Mouse (Mus musculus) lung, embryonic 14.5 days (tissue): ENCODE results near the gene Esrp2. TPM values are rescaled to one million over a fixed set of nuclear protein-coding genes. Genes with fewer than 3 reads are reported as not detected.
A peak's percentile ranks its signal among the peaks of the same experiment; 100 is the strongest.

Experiments
- ATAC-seq: fragments of 200-750 bp; cut with Nextera tagmentation; 2 replicates; pipeline ENCODE4 v1.8.0; 2017; ENCODE audit warnings: mild to moderate bottlenecking, moderate TSS enrichment, moderate library complexity; ENCODE audit not compliant: insufficient read depth
- DNase-seq: peaks from one replicate; pipeline ENCODE4 v3.0.0-alpha.2; 2015
- H3K27ac ChIP-seq: fragments of 300-500 bp; sonication (generic); 2 replicates; pipeline ENCODE4 v1.5.1; 2014; ENCODE audit warnings: low read depth, mild to moderate bottlenecking, moderate library complexity
- H3K27me3 ChIP-seq: fragments of 300-500 bp; sonication (generic); 2 replicates; pipeline ENCODE4 v1.6.1; 2014; ENCODE audit warnings: low read length, control low read depth; ENCODE audit not compliant: insufficient read depth
- H3K36me3 ChIP-seq: fragments of 300-500 bp; sonication (generic); 2 replicates; pipeline ENCODE4 v1.6.1; 2014; ENCODE audit warnings: control low read depth; ENCODE audit not compliant: insufficient read depth
- H3K4me1 ChIP-seq: fragments of 300-500 bp; sonication (generic); 2 replicates; pipeline ENCODE4 v1.6.1; 2014; ENCODE audit warnings: antibody characterized with exemption, control low read depth; ENCODE audit not compliant: insufficient read depth
- H3K4me2 ChIP-seq: fragments of 300-500 bp; sonication (generic); 2 replicates; pipeline ENCODE4 v1.6.1; 2014; ENCODE audit warnings: mild to moderate bottlenecking
- H3K4me3 ChIP-seq: fragments of 300-500 bp; sonication (generic); 2 replicates; pipeline ENCODE4 v1.5.1; 2014; ENCODE audit warnings: low read depth, low read length
- H3K9ac ChIP-seq: fragments of 300-500 bp; sonication (generic); 2 replicates; pipeline ENCODE4 v1.6.1; 2014
- H3K9me3 ChIP-seq: fragments of 300-500 bp; sonication (generic); 2 replicates; pipeline ENCODE4 v1.6.1; 2016; ENCODE audit warnings: low read depth, low read length, control low read depth
- CTCF ChIP-seq: IDR thresholded peaks from 2 replicates; pipeline ENCODE4 v1.5.1; 2016; ENCODE audit warnings: antibody characterized with exemption, low read depth
- WGBS: fragments of 180-500 bp; shearing (Covaris S2); extraction: QIAGEN DNeasy Blood & Tissue Kit; methylation state at CpG from one replicate; pipeline ENCODE4 v1.1.7; 2014; 5-methylcytosine and 5-hydroxymethylcytosine counted together
- polyA plus RNA-seq: library from polyadenylated mRNA; unstranded; fragments of >200 nt; fragmentation: Nextera tagmentation; extraction: Ambion mirVana; gene quantifications from 2 replicates; pipeline ENCODE4 v1.2.1, GENCODE M21; 2014

Esrp2 gene
- polyA plus RNA-seq, 1 experiment from 2014 or later = 31.1 TPM

- Histone ChIP-seq H3K27me3 (no peaks in the 10 kb centered on the region), H3K9ac (no peak overlapping the region)
- WGBS = 85% methylated on average over 10 of the region's 10 CpGs
Measured at GRCm38 (mm10) chr8:106158381-106158780, 21.6 kb upstream of the Esrp2 start.

GRCm38 (mm10) chr8:106157419-106157818 is 20.6 kb upstream of the Esrp2 start:
- TF ChIP-seq CTCF = no peak
- no peaks in the 10 kb centered on the region for H3K4me1 ChIP-seq
- no peak for DNase-seq
- no peak overlapping the region for H3K4me3 ChIP-seq
- no peak overlapping the region for H3K27ac ChIP-seq
- H3K4me2 ChIP-seq = no peak overlapping the region
- 96% methylated on average over 1 of the region's 1 CpGs for WGBS
- H3K27me3 ChIP-seq = no peaks in the 10 kb centered on the region
- peaks cover 53% of the 10 kb centered on the region for H3K36me3 ChIP-seq
- ATAC-seq = no peak
- H3K9me3 ChIP-seq = no peaks in the 10 kb centered on the region
- H3K9ac ChIP-seq = no peak overlapping the region

More at GRCm38 (mm10) chr8:106158381-106158780, 21.6 kb upstream of the Esrp2 start:
- H3K9me3 ChIP-seq = no peaks in the 10 kb centered on the region
- no peak overlapping the region for H3K4me3 ChIP-seq
- DNase-seq (no peak), ATAC-seq (no peak)
- H3K36me3 ChIP-seq = peaks cover 62% of the 10 kb centered on the region
- H3K27ac ChIP-seq = no peak overlapping the region
- no peaks in the 10 kb centered on the region for H3K4me1 ChIP-seq
- H3K4me2 ChIP-seq = no peak overlapping the region
- no peak for TF ChIP-seq CTCF

- H3K4me1 ChIP-seq = peaks cover 4% of the 10 kb centered on the region; the same call in 1 of the 2 replicates
- 77% methylated on average over 4 of the region's 4 CpGs for WGBS
Measured at GRCm38 (mm10) chr8:106152876-106153275, 16.1 kb upstream of the Esrp2 start.

GRCm38 (mm10) chr8:106151041-106151440 is 14.3 kb upstream of the Esrp2 start:
- H3K36me3 ChIP-seq = peaks cover 22% of the 10 kb centered on the region; the same call in 1 of the 2 replicates
- H3K27ac ChIP-seq = no peak overlapping the region
- H3K9ac ChIP-seq = peak overlapping the region; percentile 75
- DNase-seq = no peak
- H3K4me2 ChIP-seq = peak overlapping the region; percentile 81
- 68% methylated on average over 9 of the region's 9 CpGs for WGBS
- H3K4me1 ChIP-seq = peaks cover 4% of the 10 kb centered on the region; the same call in 1 of the 2 replicates
- H3K4me3 ChIP-seq = peak overlapping the region; percentile 77
- H3K27me3 ChIP-seq = no peaks in the 10 kb centered on the region
- H3K9me3 ChIP-seq = no peaks in the 10 kb centered on the region
- no peak for ATAC-seq
- TF ChIP-seq CTCF = no peak

More at GRCm38 (mm10) chr8:106152876-106153275, 16.1 kb upstream of the Esrp2 start:
- ATAC-seq (no peak), DNase-seq (no peak)
- TF ChIP-seq CTCF = no peak
- H3K27me3 ChIP-seq = no peaks in the 10 kb centered on the region
- no peak overlapping the region for H3K27ac ChIP-seq
- no peaks in the 10 kb centered on the region for H3K9me3 ChIP-seq
- no peak overlapping the region for H3K4me2 ChIP-seq
- H3K36me3 ChIP-seq = peaks cover 26% of the 10 kb centered on the region; the same call in 1 of the 2 replicates
- H3K9ac ChIP-seq = no peak overlapping the region
- no peak overlapping the region for H3K4me3 ChIP-seq

DNA sequence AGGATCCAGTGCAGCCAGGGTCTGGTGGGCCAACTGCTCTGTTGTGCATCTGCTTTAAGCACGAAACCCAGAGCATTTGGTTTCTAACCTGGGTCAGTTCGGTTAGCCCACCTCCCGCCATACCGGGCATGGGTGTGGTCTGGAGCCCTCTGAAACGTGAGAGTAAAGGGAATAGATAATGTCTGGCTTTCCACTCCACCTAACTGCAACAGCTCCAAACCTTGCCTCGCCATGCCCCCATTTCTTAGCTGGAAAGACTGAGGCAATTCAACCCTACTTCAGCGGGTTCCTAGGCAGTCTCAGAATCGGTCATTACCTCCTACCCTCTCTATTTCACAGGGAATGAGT is 13.9 kb upstream of the Esrp2 start:
- ATAC-seq (no peak), DNase-seq (peak; percentile 18)
- 17% methylated on average over 8 of the region's 8 CpGs for WGBS
- H3K4me1 ChIP-seq = peaks cover 4% of the 10 kb centered on the region; the same call in 1 of the 2 replicates
- H3K4me3 ChIP-seq = peak overlapping the region; percentile 77
- no peak for TF ChIP-seq CTCF
- peak overlapping the region; percentile 75 for H3K9ac ChIP-seq
- no peaks in the 10 kb centered on the region for H3K9me3 ChIP-seq
- H3K27ac ChIP-seq = no peak overlapping the region
- no peaks in the 10 kb centered on the region for H3K27me3 ChIP-seq
- H3K4me2 ChIP-seq = peak overlapping the region; percentile 81
- peaks cover 19% of the 10 kb centered on the region; the same call in 1 of the 2 replicates for H3K36me3 ChIP-seq

DNA sequence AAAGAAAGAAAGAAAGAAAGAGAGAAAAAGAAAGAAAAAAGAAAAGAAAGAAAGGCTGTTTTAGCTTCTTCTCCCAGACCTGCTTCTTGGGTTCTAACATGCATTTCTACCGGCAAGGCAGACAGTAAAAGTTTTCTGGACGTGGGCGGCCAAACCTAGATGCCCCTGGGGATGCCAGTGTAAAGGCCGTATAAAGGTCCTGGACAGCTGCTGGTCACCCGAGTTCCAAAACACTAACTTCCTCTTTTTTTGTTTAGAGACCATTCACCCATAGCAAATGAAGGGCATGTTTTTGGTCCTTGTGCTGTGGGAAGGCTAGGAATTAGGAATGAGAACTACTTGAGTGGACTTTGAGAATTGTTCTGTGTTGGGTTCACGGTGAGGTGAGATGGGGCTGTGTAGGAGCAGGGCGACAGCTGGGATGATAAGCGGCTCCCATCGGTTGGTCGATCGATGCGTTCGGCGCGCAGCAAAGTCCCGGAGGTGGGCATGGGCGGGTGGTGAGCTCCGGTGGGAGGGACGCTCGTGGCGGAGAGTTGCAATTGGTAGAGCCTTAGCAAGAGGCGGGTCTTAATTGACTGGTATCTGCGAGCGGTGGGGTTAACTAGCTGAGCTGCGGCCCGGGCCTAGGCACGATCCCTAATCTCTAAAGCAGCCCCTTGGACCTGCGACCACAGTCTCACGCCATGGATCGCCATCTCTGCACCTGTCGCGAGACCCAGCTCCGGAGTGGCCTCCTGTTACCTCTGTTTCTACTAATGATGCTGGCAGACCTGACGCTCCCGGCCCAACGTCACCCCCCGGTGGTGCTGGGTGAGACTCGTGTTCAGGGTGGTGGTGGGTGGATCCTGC is 13.3 kb upstream of the Esrp2 start, which contains the start of gene Pla2g15:
TSS of gene Pla2g15 (plus strand) at position 599 of the 852 bp plus-strand sequence.
- Histone ChIP-seq H3K4me3 (peak within 1 kb of the TSS; percentile 77), H3K9me3 (no peaks in the 10 kb centered on the region), H3K4me1 (peaks cover 4% of the 10 kb centered on the region; the same call in 1 of the 2 replicates), H3K9ac (peak within 1 kb of the TSS; percentile 75), H3K27ac (no peak within 1 kb of the TSS; the same call in 1 of the 2 replicates), H3K36me3 (peaks cover 15% of the 10 kb centered on the region; the same call in 1 of the 2 replicates), H3K4me2 (peak within 1 kb of the TSS; percentile 81), H3K27me3 (no peaks in the 10 kb centered on the region)
- peak; percentile 98 for ATAC-seq
- no peak for TF ChIP-seq CTCF
- WGBS = 1% methylated on average over 38 of the region's 38 CpGs
- peak; percentile 95 for DNase-seq

DNA sequence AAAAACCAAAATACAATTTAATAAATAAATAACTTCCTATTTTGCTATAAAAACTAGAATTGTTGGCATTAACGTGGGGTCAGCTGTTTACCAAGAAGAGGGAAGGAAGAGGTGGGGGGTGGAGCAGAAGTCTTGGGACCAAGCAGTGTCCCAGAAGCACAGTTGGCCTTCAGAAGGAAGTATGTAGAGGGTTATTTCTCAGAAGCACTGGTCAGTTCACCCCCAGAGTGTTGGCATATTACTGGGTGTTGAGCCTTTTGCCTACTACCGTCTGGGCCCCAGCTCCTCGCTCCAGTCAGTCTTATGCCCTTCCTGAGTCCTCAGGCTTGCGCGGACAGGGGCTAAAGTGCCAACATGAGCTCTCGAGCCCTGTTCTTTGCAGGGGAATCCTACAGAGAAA is 12.3 kb upstream of the Esrp2 start:
- WGBS = 88% methylated on average over 6 of the region's 6 CpGs
- DNase-seq (no peak), ATAC-seq (no peak)
- Histone ChIP-seq H3K4me2 (no peak overlapping the region), H3K4me3 (no peak overlapping the region), H3K27ac (no peak overlapping the region), H3K27me3 (no peaks in the 10 kb centered on the region), H3K4me1 (peaks cover 4% of the 10 kb centered on the region; the same call in 1 of the 2 replicates), H3K9ac (no peak overlapping the region), H3K36me3 (peaks cover 7% of the 10 kb centered on the region; the same call in 1 of the 2 replicates), H3K9me3 (no peaks in the 10 kb centered on the region)
- TF ChIP-seq CTCF = no peak
